Mouse (Mus musculus): ENCODE results near the gene Gm7534.

Gene Gm7534

GRCm38 (mm10) chr4:134202904-134203303, at the start of gene Gm7534:
Gene Gm7534, minus strand, starts transcription at chr4:134203004.
- no peak for DNase-seq (ENCODE audit: low read depth)

GRCm38 (mm10) chr4:134252131-134252910, 49.5 kb upstream of the Gm7534 start:
- DNase-seq (ENCODE audit: low read depth), result no peak

DNA sequence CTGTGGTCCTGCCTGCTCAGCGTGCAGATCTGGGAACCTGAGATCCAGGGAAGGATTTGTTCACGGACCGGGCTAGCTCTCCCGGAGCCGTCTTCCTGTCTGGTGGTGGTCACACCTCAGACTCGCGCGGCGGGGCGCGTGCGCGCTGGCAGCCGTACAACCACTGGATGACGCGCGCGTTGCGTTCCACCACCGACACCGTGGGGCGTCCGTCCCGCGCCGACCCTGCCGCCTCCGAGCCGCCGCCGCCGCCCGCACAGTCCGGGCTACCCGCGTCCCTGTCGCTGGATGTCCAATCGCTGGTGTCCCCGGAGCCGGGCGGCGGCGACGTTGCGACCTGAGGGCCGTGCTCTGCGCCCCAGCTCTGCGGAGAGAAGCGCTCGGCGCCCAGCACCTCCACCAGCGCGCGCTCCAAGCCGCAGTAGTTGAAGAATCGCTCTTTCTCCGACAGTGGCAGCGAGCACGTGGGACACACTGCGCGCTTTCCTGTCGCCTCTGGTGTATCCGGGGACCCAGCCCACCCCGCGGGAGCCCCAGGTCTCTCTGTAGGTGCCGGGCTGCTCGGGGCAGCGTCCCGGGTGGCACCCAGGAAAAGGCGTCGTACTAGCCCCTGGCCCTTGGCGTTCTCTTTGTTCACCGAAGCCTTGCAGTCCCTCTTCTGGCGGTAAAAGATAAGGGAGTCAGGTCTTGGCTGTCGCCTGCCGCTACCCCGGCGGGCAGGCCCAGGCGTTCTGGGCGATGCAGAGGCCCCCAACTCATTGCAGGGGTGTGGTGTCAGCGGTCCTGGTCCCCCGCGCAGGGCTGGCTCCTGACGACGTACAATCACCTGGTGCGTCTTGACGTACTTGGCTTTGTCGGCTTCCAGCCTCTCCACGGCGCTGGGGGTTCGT, 48.7 kb upstream of the Gm7534 start:
- DNase-seq (ENCODE audit: low read depth), result no peak

DNA sequence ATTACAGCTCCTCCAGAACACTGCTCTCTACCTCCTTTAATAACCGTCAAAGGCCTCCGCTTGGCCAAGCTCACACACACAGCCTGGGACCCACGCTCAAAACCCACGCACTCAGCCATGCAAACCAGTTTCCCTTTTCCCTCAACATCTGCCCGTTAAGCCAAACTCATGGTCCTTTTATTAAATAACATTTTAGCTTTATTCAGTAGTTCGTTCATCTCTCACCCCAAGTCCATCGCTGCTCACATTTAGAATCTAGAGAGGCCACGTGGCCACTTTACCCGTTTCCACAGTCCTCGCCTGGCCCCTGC, 48.1 kb upstream of the Gm7534 start:
- DNase-seq (ENCODE audit: low read depth), result no peak

GRCm38 (mm10) chr4:134250116-134250929, 47.5 kb upstream of the Gm7534 start:
- DNase-seq (ENCODE audit: low read depth), result no peak

DNA sequence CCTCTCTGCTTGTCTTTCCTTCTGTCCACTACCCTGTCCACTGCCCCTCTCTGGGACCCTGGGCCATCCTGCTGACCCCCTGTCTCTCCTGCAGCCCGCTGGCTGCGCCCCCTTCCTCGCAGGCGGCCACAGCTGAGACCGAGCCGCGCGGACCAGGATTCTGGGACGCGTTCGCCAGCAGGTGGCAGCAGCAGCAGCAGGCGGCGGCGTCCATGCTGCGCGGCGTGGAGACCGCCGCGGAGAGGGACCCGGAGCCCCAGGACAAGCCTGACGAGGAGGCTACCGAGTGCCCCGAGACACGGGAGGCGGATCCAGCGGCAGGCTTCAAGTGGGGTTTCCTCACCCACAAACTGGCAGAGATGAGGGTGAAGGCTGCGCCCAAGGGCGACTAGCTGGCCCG, 46.8 kb upstream of the Gm7534 start:
- no peak for DNase-seq (ENCODE audit: low read depth)

GRCm38 (mm10) chr4:134246719-134247258, 44.0 kb upstream of the Gm7534 start, which contains the start of gene Gm30191:
Gene Gm30191, plus strand, starts transcription at chr4:134246935.
- no peak for DNase-seq (ENCODE audit: low read depth)

DNA sequence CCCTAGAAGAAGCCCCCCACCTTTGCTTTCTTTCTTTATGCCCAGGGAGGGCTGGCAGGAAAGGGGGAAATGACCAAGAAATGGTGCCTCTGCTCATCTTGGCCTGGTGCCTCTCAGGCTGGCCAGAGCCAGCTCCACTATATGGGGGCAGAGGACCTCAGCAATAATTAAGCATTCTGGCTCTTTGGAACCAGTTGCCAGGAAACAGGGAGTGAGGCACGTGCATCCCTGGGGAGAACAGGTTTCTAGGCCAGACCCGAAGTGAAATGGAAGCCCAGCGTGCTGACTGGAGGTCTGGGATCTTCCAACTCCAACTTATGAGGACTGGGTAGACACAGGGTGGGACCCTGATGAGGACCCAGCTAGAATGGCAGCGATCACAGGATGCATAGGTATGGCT, 43.5 kb upstream of the Gm7534 start:
- no peak for DNase-seq (ENCODE audit: low read depth)

DNA sequence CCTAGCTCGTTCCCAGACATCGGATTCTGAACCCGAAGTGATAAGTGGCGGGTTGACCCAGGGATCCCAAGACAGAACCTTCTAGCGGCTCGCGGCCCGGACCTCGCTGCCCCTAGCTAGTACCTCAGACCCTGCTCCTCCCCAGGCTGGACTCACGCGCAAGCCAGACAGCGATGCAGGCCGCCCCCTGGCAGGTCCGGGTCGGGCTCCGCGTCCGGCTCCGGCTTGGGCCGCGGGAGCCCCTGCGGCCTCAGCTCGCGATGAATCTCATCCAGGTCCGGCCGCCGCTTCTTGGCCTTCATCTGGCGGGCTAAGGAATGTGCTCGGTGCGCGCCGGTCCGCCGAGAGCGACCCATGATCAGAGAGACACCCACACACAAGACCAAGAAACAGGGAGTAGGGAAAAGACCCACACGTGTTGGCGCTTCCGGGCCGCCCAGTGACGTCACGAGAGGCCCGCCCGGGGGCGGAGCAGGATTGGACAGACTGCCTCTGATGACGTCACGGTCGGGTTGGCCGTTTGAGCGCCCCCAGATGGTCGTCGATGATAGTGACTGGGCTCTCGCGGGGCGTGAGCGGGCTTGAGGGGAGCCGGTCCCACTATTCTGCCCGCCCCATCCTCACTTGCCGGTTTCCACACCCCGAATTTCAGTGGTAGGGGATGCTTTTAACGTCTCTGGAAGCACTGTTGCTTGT, 42.5 kb upstream of the Gm7534 start, which contains the start of gene Zfp593:
Gene Zfp593, minus strand, starts transcription at position 445 of the 696 bp plus-strand sequence.
- DNase-seq (ENCODE audit: low read depth), result peak; percentile 53

GRCm38 (mm10) chr4:134243516-134244250, 40.9 kb upstream of the Gm7534 start, which contains the start of gene E130218I03Rik:
Gene E130218I03Rik, plus strand, starts transcription at chr4:134243662.
- no peak for DNase-seq (ENCODE audit: low read depth)

GRCm38 (mm10) chr4:134238686-134239085, 35.9 kb upstream of the Gm7534 start:
- DNase-seq (ENCODE audit: low read depth), result no peak

GRCm38 (mm10) chr4:134238279-134238651, 35.5 kb upstream of the Gm7534 start, which contains the start of gene Cnksr1:
Gene Cnksr1, minus strand, starts transcription at chr4:134238399.
- peak; percentile 57 for DNase-seq (ENCODE audit: low read depth)

DNA sequence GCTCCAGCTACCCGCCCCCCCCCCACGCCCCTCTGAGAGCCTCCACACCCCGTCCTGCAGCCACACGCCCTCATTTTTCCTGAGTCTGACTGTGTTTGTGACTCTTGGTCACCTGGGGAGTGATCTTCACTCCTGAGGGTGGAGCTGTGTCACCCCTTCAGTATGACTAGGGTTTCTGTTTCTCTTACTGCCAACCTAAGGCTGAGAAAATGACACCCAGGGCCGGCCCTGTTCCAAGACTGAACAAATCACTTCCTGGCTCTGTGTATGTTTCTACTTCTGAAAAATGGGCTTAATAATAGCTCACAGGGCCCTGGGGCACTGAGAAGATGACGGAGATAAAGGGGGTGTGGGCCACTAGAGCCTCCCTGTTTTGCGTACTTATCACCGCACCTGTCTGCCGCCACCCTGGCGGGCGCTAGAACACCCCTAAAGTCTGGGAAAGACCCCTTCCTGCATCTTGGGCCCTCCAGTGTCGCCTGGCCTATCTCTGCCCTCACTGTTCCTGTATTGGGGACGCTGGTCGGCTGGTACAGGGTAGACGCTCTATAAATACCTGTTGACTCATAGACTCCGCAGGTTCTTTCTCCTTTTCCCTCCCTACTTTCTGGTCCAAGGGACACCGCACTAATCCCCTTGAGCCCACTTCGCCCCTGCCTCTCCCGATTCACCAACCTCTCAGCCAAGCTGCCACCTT, 34.9 kb upstream of the Gm7534 start:
- no peak for DNase-seq (ENCODE audit: low read depth)

- no peak for DNase-seq (ENCODE audit: low read depth)
These were observed 32.1 kb upstream of the Gm7534 start for GRCm38 (mm10) chr4:134234876-134235275.

DNA sequence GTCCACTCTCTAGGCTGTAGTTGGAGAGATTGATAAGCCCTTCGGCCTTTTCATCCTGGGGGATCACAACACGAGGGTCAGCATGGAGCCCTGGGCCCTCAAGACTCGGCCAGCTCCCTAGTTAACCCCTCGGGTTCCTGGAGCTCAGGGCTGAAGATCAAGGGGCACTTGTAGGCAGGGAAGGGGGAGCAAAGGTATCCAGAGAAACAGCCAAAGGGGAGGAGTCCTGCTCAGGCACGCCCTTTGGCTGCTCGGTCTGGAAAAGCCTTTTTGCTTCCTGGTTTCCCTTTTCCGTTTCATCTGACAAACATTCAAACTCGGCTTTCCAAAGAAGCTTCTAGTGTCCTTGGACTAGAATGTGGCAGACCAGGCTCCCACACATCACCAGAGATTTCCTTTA, 27.6 kb upstream of the Gm7534 start:
- DNase-seq (ENCODE audit: low read depth), result no peak

DNA sequence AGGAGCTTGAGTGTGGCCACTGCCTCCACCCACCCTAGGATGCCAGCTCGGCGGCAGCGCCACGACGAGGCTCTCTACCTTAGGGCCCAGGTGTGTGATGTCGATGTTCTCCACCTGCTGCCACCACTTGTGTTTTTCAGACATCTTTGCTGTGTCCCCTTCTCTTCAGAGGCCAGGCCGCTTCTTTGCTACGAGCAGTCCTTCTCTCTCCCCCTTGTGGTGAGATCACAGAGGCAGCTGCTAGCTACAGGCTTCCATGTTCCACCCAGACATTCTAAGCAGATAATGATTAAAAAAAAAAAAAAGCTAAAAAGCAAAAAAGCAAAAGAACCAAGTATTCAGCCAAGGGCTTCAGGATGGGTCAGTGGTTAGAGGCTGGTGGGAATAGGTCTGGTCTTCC, 24.4 kb upstream of the Gm7534 start, which contains the start of gene Catsper4:
Gene Catsper4, minus strand, starts transcription at position 190 of the 400 bp plus-strand sequence.
- DNase-seq (ENCODE audit: low read depth), result no peak

DNA sequence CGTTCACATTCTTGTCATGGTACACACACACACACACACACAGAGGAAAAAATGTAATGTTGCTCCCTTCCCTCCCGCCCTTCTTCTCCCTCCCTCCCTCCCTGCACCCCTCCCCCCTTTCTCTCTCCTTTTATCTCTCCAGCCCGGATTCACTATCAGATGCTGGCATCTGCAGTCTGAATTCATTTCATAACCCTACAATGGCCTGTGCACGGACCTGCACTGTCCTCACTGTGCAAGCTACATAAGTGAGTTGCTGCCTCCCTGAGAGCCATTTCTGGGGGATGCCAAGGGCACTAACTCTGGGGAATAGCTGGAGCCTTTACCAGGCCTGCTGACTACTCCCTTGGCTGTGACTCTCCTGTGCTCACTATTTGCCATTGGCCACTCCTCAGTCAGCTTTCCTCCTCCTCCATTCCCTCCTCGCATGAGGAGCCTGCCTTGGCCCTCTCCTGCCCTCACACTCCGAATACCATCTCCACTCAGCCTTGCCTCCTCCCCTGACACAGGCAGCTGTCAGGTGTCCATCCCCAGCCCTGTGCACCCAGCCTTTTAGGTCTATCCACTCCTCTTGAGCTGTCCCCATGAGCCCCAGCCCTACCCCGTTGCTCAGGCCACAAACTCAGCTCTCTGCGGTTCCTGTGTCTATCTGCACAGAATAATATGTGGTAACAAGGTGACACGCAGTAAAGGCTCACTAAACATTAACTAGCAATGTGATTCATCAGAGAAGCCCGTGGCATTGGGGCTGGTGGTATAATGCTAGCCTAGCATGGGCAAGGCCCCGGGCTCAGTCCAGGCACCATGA, 20.2 kb upstream of the Gm7534 start:
- DNase-seq (ENCODE audit: low read depth), result no peak

- no peak for DNase-seq (ENCODE audit: low read depth)
These were observed 3.8 kb upstream of the Gm7534 start for GRCm38 (mm10) chr4:134206488-134207053.

Data from fibroblast of lung, adult 2 months (primary cell).